ENCODE assay signal across 19 mouse cellular contexts in the genomic region with DNA sequence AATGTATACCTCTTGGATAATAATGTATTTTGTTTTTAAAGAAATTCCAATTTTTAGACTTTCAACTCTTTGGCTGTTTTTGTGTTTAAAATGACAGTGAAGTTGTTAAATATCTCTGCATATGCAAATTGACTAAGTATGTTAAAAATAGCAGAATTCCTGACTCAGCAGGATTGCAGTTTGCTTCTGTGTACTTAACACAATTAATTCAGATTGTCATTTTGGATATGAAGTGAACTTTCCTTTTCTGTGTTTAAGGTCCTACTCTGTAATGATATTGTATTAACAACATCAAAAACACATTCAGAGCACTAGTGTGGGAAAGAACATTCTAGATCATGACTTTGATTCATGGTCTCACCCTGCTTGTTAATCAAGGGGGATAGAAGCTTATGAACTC.
DNase-seq lines count a peak whose midpoint lies in the region; ATAC-seq and TF ChIP-seq lines count a peak whose summit lies in the region.
"Had no signal": no experiment of that assay in that cellular context is flagged by ENCODE, and none has a peak within 500 bp of the region (broad histone marks: within the 10 kb centered on the region; RNA-seq: fewer than 3 reads in every experiment).

No protein-coding gene starts in this region.

- TF ChIP-seq RAD21 in CH12.LX (IDR thresholded peaks at IDR 0.05; ENCODE audit: low read depth, low read length) = no peak

- no peak overlapping the region for H3K9ac ChIP-seq in hindbrain, embryonic 12.5 days
- H3K9ac ChIP-seq in hindbrain, postnatal 0 days (replicated peaks; ENCODE audit: low read length) = no peak overlapping the region
- H3K9ac ChIP-seq in CH12.LX (ENCODE audit: insufficient read depth, low read depth) = no peak overlapping the region
- peak overlapping the region; percentile 57 for H3K9ac ChIP-seq in embryonic facial prominence, embryonic 12.5 days
- H3K9ac ChIP-seq in limb, embryonic 13.5 days = peak overlapping the region; percentile 79
- H3K9ac ChIP-seq in midbrain, embryonic 13.5 days (replicated peaks) = no peak overlapping the region
- H3K9ac ChIP-seq: forebrain, postnatal 0 days; hindbrain, embryonic 13.5 days; liver, embryonic 13.5 days had no signal

- ATAC-seq in hindbrain, embryonic 12.5 days (ENCODE audit: low FRiP score) = no peak
- ATAC-seq in hindbrain, postnatal 0 days = no peak
- no peak for ATAC-seq in embryonic facial prominence, embryonic 12.5 days (ENCODE audit: insufficient number of reproducible peaks, insufficient read depth, low FRiP score, low TSS enrichment)
- ATAC-seq in limb, embryonic 13.5 days (ENCODE audit: low FRiP score, low read depth) = no peak
- no peak for ATAC-seq in midbrain, embryonic 13.5 days
- ATAC-seq: forebrain, postnatal 0 days had no signal

- H3K4me2 ChIP-seq in hindbrain, embryonic 12.5 days (replicated peaks) = peak overlapping the region; percentile 19
- H3K4me2 ChIP-seq in hindbrain, postnatal 0 days (ENCODE audit: low read depth, low read length) = no peak overlapping the region
- no peak overlapping the region for H3K4me2 ChIP-seq in CH12.LX (ENCODE audit: insufficient read depth, low read depth, poor library complexity, severe bottlenecking)
- H3K4me2 ChIP-seq in embryonic facial prominence, embryonic 12.5 days (replicated peaks) = peak overlapping the region; percentile 58
- peak overlapping the region; percentile 56 for H3K4me2 ChIP-seq in limb, embryonic 13.5 days (replicated peaks)
- H3K4me2 ChIP-seq in midbrain, embryonic 13.5 days (replicated peaks) = no peak overlapping the region
- H3K4me2 ChIP-seq: hindbrain, embryonic 13.5 days; liver, embryonic 13.5 days had no signal

- in situ Hi-C loops in CH12.LX (cut with MboI; ENCODE audit: low pct_ligation_motif_present, low pct_unique_long_range_greater_than_20kb, low sequenced_read_pairs) = no loop called here

- no peak for TF ChIP-seq EP300 in CH12.LX (IDR thresholded peaks at IDR 0.05; ENCODE audit: low read length)

- no peaks in the 10 kb centered on the region for H3K79me2 ChIP-seq in CH12.LX (replicated peaks; ENCODE audit: control insufficient read depth, extremely low read depth, insufficient read depth, poor library complexity, severe bottlenecking)

- H3K9me3 ChIP-seq in hindbrain, embryonic 12.5 days (replicated peaks) = no peaks in the 10 kb centered on the region
- no peaks in the 10 kb centered on the region for H3K9me3 ChIP-seq in hindbrain, postnatal 0 days (ENCODE audit: low read length)
- no peaks in the 10 kb centered on the region for H3K9me3 ChIP-seq in CH12.LX (replicated peaks; ENCODE audit: low read length)
- no peaks in the 10 kb centered on the region for H3K9me3 ChIP-seq in embryonic facial prominence, embryonic 12.5 days
- no peaks in the 10 kb centered on the region for H3K9me3 ChIP-seq in limb, embryonic 13.5 days
- H3K9me3 ChIP-seq in midbrain, embryonic 13.5 days = no peaks in the 10 kb centered on the region
- H3K9me3 ChIP-seq: hindbrain, embryonic 13.5 days; liver, embryonic 13.5 days had no signal

- 0 out of 2 replicates have a peak, but pooled peaks cover 4% of the 10 kb centered on the region for H3K4me1 ChIP-seq in hindbrain, embryonic 12.5 days
- H3K4me1 ChIP-seq in hindbrain, postnatal 0 days (ENCODE audit: insufficient read depth, low read length) = no peaks in the 10 kb centered on the region
- peaks cover 2 to 10% of the 10 kb centered on the region in 2 experiments; a peak in 3 of 4 replicates for H3K4me1 ChIP-seq in CH12.LX (ENCODE audit: control insufficient read depth in 1 of 2, insufficient read depth in 2 of 2)
- H3K4me1 ChIP-seq in embryonic facial prominence, embryonic 12.5 days = peaks cover 16% of the 10 kb centered on the region
- H3K4me1 ChIP-seq in limb, embryonic 13.5 days = peaks cover 13% of the 10 kb centered on the region
- H3K4me1 ChIP-seq in midbrain, embryonic 13.5 days (replicated peaks) = no peaks in the 10 kb centered on the region
- H3K4me1 ChIP-seq: liver, embryonic 13.5 days had no signal

- dilution Hi-C loops in CH12.LX (cut with MboI; ENCODE audit: extremely low pct_ligation_motif_present, extremely low pct_unique_long_range_greater_than_20kb, low sequenced_read_pairs) = no loop called here

- H3K27ac ChIP-seq in hindbrain, embryonic 12.5 days = no peak overlapping the region
- H3K27ac ChIP-seq in hindbrain, postnatal 0 days = no peak overlapping the region
- no peak overlapping the region for H3K27ac ChIP-seq in CH12.LX (ENCODE audit: insufficient read depth, low read depth)
- H3K27ac ChIP-seq in embryonic facial prominence, embryonic 12.5 days = peak overlapping the region; percentile 89
- H3K27ac ChIP-seq in limb, embryonic 13.5 days = peak overlapping the region; percentile 96
- no peak overlapping the region for H3K27ac ChIP-seq in midbrain, embryonic 13.5 days
- H3K27ac ChIP-seq: hindbrain, embryonic 13.5 days; liver, embryonic 13.5 days had no signal

- TF ChIP-seq POLR2A in CH12.LX (IDR thresholded peaks at IDR 0.05; ENCODE audit: low read depth, low read length) = no peak

- DNase-seq in hindbrain, postnatal 0 days (ENCODE audit: low spot score) = no peak
- DNase-seq in CH12.LX (ENCODE audit: extremely low read depth) = no peak
- no peak for DNase-seq in frontal cortex, postnatal 10 days (ENCODE audit: low spot score in 2 of 2)
- no peak for DNase-seq in cerebellum, postnatal 10 days
- DNase-seq: B cell, adult 2 months; cerebellum, adult 9-10 months; forebrain, postnatal 0 days; gastrocnemius, postnatal 10 days; heart, adult 18-20 months; heart, postnatal 10 days; kidney, adult 11 months; liver, embryonic 13.5 days; right cerebral cortex, postnatal 14 days; thymus, adult 18-20 months had no signal

- no peaks in the 10 kb centered on the region for H3K27me3 ChIP-seq in hindbrain, embryonic 12.5 days
- H3K27me3 ChIP-seq in hindbrain, postnatal 0 days (ENCODE audit: insufficient read depth, low read length) = no peaks in the 10 kb centered on the region
- no peaks in the 10 kb centered on the region for H3K27me3 ChIP-seq in CH12.LX (replicated peaks)
- no peaks in the 10 kb centered on the region for H3K27me3 ChIP-seq in embryonic facial prominence, embryonic 12.5 days
- no peaks in the 10 kb centered on the region for H3K27me3 ChIP-seq in limb, embryonic 13.5 days
- no peaks in the 10 kb centered on the region for H3K27me3 ChIP-seq in midbrain, embryonic 13.5 days
- H3K27me3 ChIP-seq: liver, embryonic 13.5 days had no signal

- H3K4me3 ChIP-seq in hindbrain, embryonic 12.5 days = no peak overlapping the region
- no peak overlapping the region for H3K4me3 ChIP-seq in hindbrain, postnatal 0 days (ENCODE audit: low read length)
- H3K4me3 ChIP-seq in CH12.LX (replicated peaks in 1 of 3; ENCODE audit: low read depth in 2 of 3, low read length in 2 of 3, poor library complexity in 1 of 3) = no peak overlapping the region
- H3K4me3 ChIP-seq in embryonic facial prominence, embryonic 12.5 days = peak overlapping the region; percentile 27
- peak overlapping the region; percentile 36 for H3K4me3 ChIP-seq in limb, embryonic 13.5 days
- no peak overlapping the region for H3K4me3 ChIP-seq in midbrain, embryonic 13.5 days (replicated peaks)
- H3K4me3 ChIP-seq: hindbrain, embryonic 13.5 days; liver, embryonic 13.5 days had no signal

- no peaks in the 10 kb centered on the region for H3K36me3 ChIP-seq in hindbrain, embryonic 12.5 days
- no peaks in the 10 kb centered on the region for H3K36me3 ChIP-seq in hindbrain, postnatal 0 days (ENCODE audit: insufficient read depth, low read length)
- H3K36me3 ChIP-seq in CH12.LX (replicated peaks in 1 of 2; ENCODE audit: control insufficient read depth in 1 of 2, insufficient read depth in 1 of 2, low read length in 1 of 2) = no peaks in the 10 kb centered on the region
- peaks cover 5% of the 10 kb centered on the region; the same call in 1 of the 2 replicates for H3K36me3 ChIP-seq in embryonic facial prominence, embryonic 12.5 days
- H3K36me3 ChIP-seq in limb, embryonic 13.5 days = peaks cover 6% of the 10 kb centered on the region
- H3K36me3 ChIP-seq in midbrain, embryonic 13.5 days = no peaks in the 10 kb centered on the region
- H3K36me3 ChIP-seq: hindbrain, embryonic 13.5 days; liver, embryonic 13.5 days had no signal

- TF ChIP-seq CTCF in hindbrain, postnatal 0 days (IDR thresholded peaks at IDR 0.05; ENCODE audit: low read depth) = no peak
- no peak for TF ChIP-seq CTCF in CH12.LX (conservative IDR thresholded peaks at IDR 0.05 in 1 of 2, IDR thresholded peaks at IDR 0.05 in 1 of 2; ENCODE audit: low read depth in 2 of 2, low read length in 2 of 2)

TF ChIP-seq in CH12.LX, 34 proteins besides CTCF, POLR2A, EP300 and RAD21:
- TF ChIP-seq TCF12 (IDR thresholded peaks at IDR 0.05; ENCODE audit: low read depth, low read length) = no peak
- no peak for TF ChIP-seq MYC (IDR thresholded peaks at IDR 0.05; ENCODE audit: low read depth, low read length)
- no peak for TF ChIP-seq HCFC1 (IDR thresholded peaks at IDR 0.05; ENCODE audit: low read depth, low read length)
- TF ChIP-seq ZC3H11A (IDR thresholded peaks at IDR 0.05; ENCODE audit: low read depth, low read length) = no peak
- peak; percentile 87 for TF ChIP-seq MAFK (IDR thresholded peaks at IDR 0.05; ENCODE audit: insufficient replicate concordance, low read length)
- TF ChIP-seq CHD1 (IDR thresholded peaks at IDR 0.05; ENCODE audit: low read depth, low read length) = no peak
TF ChIP-seq in CH12.LX: peak in this region for 1.

Comparison
In these comparisons a context has a peak if more than half of its experiments do, and no peak if none do; other contexts are left out.
1. H3K4me2 ChIP-seq: peak in hindbrain, embryonic 12.5 days (single experiment), embryonic facial prominence, embryonic 12.5 days (single experiment) and limb, embryonic 13.5 days (single experiment); none in hindbrain, postnatal 0 days (single experiment), CH12.LX (single experiment) and midbrain, embryonic 13.5 days (single experiment).
2. H3K27ac ChIP-seq: peak in embryonic facial prominence, embryonic 12.5 days (single experiment) and limb, embryonic 13.5 days (single experiment); none in hindbrain, embryonic 12.5 days (single experiment), hindbrain, postnatal 0 days (single experiment), CH12.LX (single experiment) and midbrain, embryonic 13.5 days (single experiment).
3. H3K4me3 ChIP-seq: peak in embryonic facial prominence, embryonic 12.5 days (single experiment) and limb, embryonic 13.5 days (single experiment); none in hindbrain, embryonic 12.5 days (single experiment), hindbrain, postnatal 0 days (single experiment), CH12.LX (0 of 3) and midbrain, embryonic 13.5 days (single experiment).
4. H3K9ac ChIP-seq: peak in embryonic facial prominence, embryonic 12.5 days (single experiment) and limb, embryonic 13.5 days (single experiment); none in hindbrain, embryonic 12.5 days (single experiment), hindbrain, postnatal 0 days (single experiment), CH12.LX (single experiment) and midbrain, embryonic 13.5 days (single experiment).